Mouse (Mus musculus) midbrain, embryonic 14.5 days (tissue): ENCODE data around the gene Hspa12b. TPM values are rescaled to one million over a fixed set of nuclear protein-coding genes. Genes with fewer than 3 reads are reported as not detected.

Experiments used
- ATAC-seq: fragments of 200-750 bp; cut with Nextera tagmentation; 2 replicates; pipeline ENCODE4 v1.8.0; 2017; ENCODE audit warnings: moderate number of reproducible peaks, moderate library complexity; ENCODE audit not compliant: low FRiP score, low TSS enrichment
- DNase-seq: peaks from one replicate; pipeline ENCODE4 v3.0.0-alpha.2; 2015
- H3K27ac ChIP-seq: fragments of 300-500 bp; sonication (generic); replicated peaks from 2 replicates; pipeline ENCODE4 v1.5.1; 2014; ENCODE audit warnings: mild to moderate bottlenecking, low read depth, low read length, moderate library complexity
- H3K27me3 ChIP-seq: fragments of 300-500 bp; sonication (generic); 2 replicates; pipeline ENCODE4 v1.6.1; 2014; ENCODE audit warnings: low read length, control low read depth, mixed read lengths; ENCODE audit not compliant: control insufficient read depth, insufficient read depth
- H3K36me3 ChIP-seq: fragments of 300-500 bp; sonication (generic); 2 replicates; pipeline ENCODE4 v1.6.1; 2014; ENCODE audit warnings: low read length, control low read depth; ENCODE audit not compliant: control insufficient read depth, insufficient read depth
- H3K4me1 ChIP-seq: fragments of 300-500 bp; sonication (generic); 2 replicates; pipeline ENCODE4 v1.6.1; 2014; ENCODE audit warnings: mild to moderate bottlenecking, antibody characterized with exemption, low read length, control low read depth; ENCODE audit not compliant: control insufficient read depth, insufficient read depth
- H3K4me2 ChIP-seq: fragments of 300-500 bp; sonication (generic); 2 replicates; pipeline ENCODE4 v1.6.1; 2014; ENCODE audit warnings: mild to moderate bottlenecking, low read length, moderate library complexity
- H3K4me3 ChIP-seq: fragments of 300-500 bp; sonication (generic); replicated peaks from 2 replicates; pipeline ENCODE4 v1.5.1; 2014; ENCODE audit warnings: low read depth, low read length
- H3K9ac ChIP-seq: fragments of 300-500 bp; sonication (generic); replicated peaks from 2 replicates; pipeline ENCODE4 v1.6.1; 2014; ENCODE audit warnings: mild to moderate bottlenecking, low read length, moderate library complexity
- H3K9me3 ChIP-seq: fragments of 300-500 bp; sonication (generic); 2 replicates; pipeline ENCODE4 v1.6.1; 2016; ENCODE audit warnings: low read length, control low read depth, mixed read lengths; ENCODE audit not compliant: control insufficient read depth
- WGBS: fragments of 180-500 bp; shearing (Covaris S2); extraction: QIAGEN DNeasy Blood & Tissue Kit; methylation state at CpG from one replicate; pipeline ENCODE4 v1.1.7; 2014; 5-methylcytosine and 5-hydroxymethylcytosine counted together
- polyA plus RNA-seq: library from polyadenylated mRNA; unstranded; fragments of >200 nt; fragmentation: Nextera tagmentation; extraction: Ambion mirVana; gene quantifications from 2 replicates; pipeline ENCODE4 v1.2.1, GENCODE M21; 2014

The Hspa12b gene
- polyA plus RNA-seq, 1 experiment from 2014 or later = 1.7 TPM

DNA sequence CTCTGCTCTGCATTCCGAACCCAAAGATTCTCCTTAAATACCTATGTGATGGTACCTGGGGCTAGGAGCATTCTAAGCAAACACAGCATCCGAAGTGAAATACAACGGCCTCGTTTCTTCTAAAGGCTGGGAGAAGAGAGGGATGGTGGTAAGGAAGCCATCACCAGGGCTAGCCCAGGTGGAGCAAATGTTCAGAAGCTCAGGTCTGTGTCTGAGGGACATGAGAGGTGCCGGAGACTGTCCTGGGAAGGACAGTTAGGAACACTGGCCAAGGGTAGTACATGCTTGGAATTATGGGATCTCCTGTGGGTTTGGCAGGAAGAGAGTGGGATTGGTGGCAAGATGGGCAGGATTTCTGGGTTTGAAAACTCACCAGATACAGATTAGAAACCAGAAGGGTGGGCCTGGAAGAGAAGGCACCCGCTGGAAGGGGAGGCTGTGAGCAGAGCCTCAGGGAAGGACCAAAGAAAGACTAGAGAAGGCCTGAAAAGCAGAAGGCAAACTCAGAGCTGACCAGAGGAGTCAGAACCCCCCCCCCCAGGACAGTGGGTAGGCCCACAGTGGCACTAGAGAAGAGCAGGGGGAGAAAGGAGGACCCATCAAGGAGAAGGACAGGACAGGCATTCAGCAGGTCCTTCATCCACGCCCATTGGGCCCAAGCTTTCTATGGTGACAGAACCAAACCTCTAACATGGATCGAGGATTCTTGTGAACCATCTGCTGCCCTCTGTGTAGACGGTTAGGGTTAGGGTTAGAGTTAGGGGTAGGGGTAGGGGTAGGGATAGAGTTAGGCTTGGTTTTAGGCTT, 1.7 kb upstream of the Hspa12b start:
- Histone ChIP-seq H3K4me3 (no peak overlapping the region), H3K4me1 (peaks cover 10% of the 10 kb centered on the region), H3K27me3 (no peaks in the 10 kb centered on the region), H3K9me3 (no peaks in the 10 kb centered on the region), H3K4me2 (no peak overlapping the region), H3K36me3 (no peaks in the 10 kb centered on the region), H3K27ac (no peak overlapping the region), H3K9ac (no peak overlapping the region)
- no peak for DNase-seq
- 92% methylated on average over 9 of the region's 9 CpGs for WGBS
- ATAC-seq = no peak

DNA sequence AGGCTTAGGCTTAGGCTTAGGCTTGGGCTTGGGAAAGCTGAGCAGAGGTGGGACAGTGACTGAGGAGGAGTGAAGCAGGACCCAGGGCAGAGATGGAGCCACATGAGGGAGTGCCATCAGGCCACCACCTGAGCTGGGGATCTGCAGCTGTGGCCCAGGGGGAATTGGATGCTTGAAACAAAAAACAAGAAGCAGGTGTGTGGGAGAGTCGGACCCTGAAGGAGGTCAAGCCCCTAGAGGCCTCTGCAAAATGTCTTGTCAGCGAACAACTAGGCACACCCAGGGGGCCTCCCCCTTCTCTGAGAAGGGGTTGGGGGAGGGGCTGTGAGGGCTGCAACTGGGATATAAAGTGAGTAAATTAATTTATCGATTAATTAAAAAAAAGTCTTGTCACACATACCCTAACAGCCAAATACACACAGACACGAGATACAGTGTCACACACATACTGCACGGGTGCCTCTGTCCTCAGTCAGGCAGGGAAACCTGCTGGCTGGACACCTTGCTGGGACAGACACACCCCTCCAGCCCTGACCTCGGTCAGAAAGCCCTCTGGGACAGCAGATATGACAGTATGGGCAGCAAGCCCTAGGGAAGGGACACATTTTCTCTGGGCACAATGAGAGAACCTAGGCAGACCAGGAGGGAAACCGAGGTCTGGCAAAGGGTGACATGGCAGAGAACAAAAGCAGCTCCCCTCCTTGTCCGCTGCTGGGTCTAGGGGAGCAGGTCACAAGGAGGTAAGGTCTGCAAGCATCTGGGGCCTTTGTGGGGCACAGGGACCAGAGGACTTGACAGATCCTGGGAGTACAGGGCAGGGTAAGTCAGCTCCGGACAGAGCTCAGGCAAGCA, 890 bp upstream of the Hspa12b start:
- whole genome bisulfite sequencing = 46% methylated on average over 9 of the region's 9 CpGs
- Histone ChIP-seq H3K4me3 (no peak overlapping the region), H3K4me1 (peaks cover 10% of the 10 kb centered on the region), H3K27me3 (no peaks in the 10 kb centered on the region), H3K9me3 (no peaks in the 10 kb centered on the region), H3K36me3 (no peaks in the 10 kb centered on the region), H3K27ac (no peak overlapping the region), H3K9ac (no peak overlapping the region), H3K4me2 (no peak overlapping the region)
- DNase-seq (no peak), ATAC-seq (no peak)

DNA sequence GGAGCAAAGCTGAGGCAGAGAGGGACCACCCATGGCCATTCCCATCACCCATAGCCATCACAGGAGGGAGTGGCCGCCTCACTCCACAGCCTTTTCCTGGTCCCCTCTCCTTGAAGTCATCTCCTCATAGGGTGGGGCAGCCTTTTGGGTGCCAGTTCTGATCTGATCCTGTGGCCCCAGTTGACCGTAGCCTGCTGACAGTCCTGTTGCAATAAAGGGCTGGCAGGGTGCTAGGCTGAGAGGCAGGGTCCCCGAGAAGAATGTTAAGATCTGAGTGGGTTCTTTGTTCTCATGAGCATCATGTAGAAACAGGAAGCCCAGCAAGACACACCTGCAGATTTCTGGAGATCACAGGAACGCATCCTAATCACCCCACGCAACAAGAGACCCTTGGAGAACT, 1.1 kb downstream of the Hspa12b start:
- H3K4me1 ChIP-seq = peaks cover 10% of the 10 kb centered on the region
- H3K36me3 ChIP-seq = no peaks in the 10 kb centered on the region
- H3K4me2 ChIP-seq = peak overlapping the region; percentile 86; the same call in 1 of the 2 replicates
- H3K4me3 ChIP-seq = no peak overlapping the region
- whole genome bisulfite sequencing = 93% methylated on average over 5 of the region's 5 CpGs
- no peak for ATAC-seq
- H3K27me3 ChIP-seq = no peaks in the 10 kb centered on the region
- no peak overlapping the region for H3K9ac ChIP-seq
- H3K27ac ChIP-seq = no peak overlapping the region
- no peaks in the 10 kb centered on the region for H3K9me3 ChIP-seq
- no peak for DNase-seq

DNA sequence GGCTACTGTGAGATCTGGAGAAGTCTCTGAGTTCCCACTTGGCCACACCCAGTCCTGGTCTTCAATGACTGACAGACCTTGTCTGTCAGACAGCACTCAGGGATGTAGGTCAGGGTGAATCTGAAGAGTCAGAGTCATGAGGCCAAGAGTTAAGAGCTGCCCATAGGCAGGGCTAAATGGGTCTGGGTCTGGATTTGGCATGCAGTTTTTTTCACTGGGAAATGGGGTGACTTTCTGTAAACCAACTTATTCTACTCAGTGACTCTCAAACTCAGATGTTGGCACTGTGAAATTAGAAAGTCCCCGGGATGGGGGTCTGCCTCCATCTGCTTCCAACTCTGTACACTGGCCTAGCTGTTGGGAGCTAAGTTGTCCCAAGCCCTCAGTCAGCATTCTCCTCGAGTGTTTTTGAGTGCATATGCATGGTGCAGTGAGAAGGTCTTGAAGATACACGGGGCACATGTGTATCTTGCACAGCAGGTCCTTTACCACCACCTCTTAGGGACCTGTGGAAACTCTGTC, 1.6 kb downstream of the Hspa12b start:
- 87% methylated on average over 3 of the region's 3 CpGs for WGBS
- Histone ChIP-seq H3K4me3 (no peak overlapping the region), H3K4me1 (peaks cover 10% of the 10 kb centered on the region), H3K9me3 (no peaks in the 10 kb centered on the region), H3K4me2 (no peak overlapping the region), H3K9ac (no peak overlapping the region), H3K36me3 (no peaks in the 10 kb centered on the region), H3K27me3 (no peaks in the 10 kb centered on the region), H3K27ac (no peak overlapping the region)
- DNase-seq (no peak), ATAC-seq (no peak)

DNA sequence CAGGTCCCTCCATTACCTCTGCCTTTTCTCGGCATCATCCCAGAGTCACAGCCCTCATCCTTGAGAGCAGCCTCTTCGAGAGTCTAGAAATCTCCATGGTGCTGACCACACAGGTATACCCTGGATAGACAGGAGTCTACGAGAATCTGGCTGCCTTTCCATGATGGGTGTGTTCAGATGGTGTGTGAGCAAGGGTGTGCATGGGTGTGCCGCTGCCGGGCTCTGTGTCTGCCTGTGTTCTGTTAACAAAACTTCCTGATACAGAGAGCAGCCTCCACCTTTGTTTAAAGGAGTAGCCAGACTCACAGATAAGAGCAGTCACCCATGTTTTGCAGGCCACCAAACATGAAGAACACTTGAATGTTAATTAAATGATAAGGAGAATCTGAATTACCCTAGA, 2.8 kb downstream of the Hspa12b start:
- 83% methylated on average over 5 of the region's 5 CpGs for WGBS
- Histone ChIP-seq H3K36me3 (no peaks in the 10 kb centered on the region), H3K27ac (no peak overlapping the region), H3K9me3 (no peaks in the 10 kb centered on the region), H3K27me3 (no peaks in the 10 kb centered on the region), H3K4me2 (no peak overlapping the region), H3K9ac (no peak overlapping the region), H3K4me1 (peaks cover 10% of the 10 kb centered on the region), H3K4me3 (no peak overlapping the region)
- DNase-seq = no peak
- ATAC-seq = no peak

DNA sequence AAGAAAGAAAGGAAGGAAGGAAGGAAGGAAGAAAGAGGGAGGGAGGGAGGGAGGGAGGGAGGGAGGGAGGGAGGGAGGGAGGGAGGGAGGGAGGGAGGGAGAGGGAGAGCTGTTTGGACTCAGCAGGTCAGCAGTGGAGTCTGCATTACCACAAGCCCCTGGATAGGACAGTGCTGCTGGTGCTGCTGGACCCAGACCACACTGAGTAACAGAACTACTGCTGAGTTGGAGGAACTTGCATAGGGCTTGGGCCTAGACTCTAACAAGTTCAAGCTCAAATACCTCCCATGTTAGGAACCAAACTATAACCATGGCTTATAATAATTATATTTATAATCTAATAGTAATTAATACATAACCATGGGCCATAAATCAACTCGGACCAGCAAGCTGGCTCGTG, 3.8 kb downstream of the Hspa12b start:
- H3K4me3 ChIP-seq = no peak overlapping the region
- no peaks in the 10 kb centered on the region for H3K36me3 ChIP-seq
- DNase-seq (no peak), ATAC-seq (no peak)
- no peak overlapping the region for H3K27ac ChIP-seq
- WGBS = 86% methylated on average over 2 of the region's 2 CpGs
- no peaks in the 10 kb centered on the region for H3K9me3 ChIP-seq
- no peak overlapping the region for H3K4me2 ChIP-seq
- H3K9ac ChIP-seq = no peak overlapping the region
- H3K27me3 ChIP-seq = no peaks in the 10 kb centered on the region
- peaks cover 10% of the 10 kb centered on the region for H3K4me1 ChIP-seq

DNA sequence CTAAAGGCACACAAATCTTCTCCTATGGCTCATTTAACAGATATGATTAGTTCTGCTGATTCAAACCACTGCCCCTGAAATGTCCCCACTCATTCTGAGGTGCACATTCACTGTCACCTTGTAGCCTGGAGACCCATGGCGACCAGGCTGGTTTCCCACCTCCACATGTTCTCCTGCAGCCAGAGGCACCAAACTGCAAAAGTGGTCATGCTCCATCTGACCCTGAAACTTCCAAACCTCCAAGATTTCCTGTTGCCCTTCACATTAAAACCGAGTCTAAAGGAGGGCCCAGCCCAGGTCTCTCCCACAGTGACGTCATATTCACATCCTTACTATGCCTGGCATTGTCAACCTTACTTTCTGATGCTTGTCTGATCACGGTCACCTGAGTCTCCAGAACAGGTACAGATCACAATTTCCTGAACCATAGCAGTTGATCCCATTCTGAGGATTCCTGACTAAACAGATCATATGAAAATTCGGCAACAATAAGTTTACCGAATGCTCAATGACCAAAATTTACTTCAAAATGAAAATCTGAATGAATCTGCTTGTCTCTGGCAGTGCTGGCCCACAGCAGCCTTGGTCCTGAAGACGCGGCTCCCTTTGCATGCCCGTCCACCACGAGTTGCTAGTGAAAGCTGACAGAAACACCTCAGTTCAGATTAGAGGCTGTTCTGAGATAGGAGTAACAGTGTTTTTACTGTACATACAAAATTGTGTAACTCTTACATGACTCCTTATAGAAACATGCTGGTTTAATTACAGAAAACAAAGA, 5.2 kb downstream of the Hspa12b start:
- Histone ChIP-seq H3K4me1 (peaks cover 5% of the 10 kb centered on the region), H3K4me2 (no peak overlapping the region), H3K9me3 (no peaks in the 10 kb centered on the region), H3K9ac (no peak overlapping the region), H3K4me3 (no peak overlapping the region), H3K27ac (no peak overlapping the region), H3K27me3 (no peaks in the 10 kb centered on the region), H3K36me3 (no peaks in the 10 kb centered on the region)
- DNase-seq (no peak), ATAC-seq (no peak)
- 89% methylated on average over 10 of the region's 10 CpGs for WGBS

DNA sequence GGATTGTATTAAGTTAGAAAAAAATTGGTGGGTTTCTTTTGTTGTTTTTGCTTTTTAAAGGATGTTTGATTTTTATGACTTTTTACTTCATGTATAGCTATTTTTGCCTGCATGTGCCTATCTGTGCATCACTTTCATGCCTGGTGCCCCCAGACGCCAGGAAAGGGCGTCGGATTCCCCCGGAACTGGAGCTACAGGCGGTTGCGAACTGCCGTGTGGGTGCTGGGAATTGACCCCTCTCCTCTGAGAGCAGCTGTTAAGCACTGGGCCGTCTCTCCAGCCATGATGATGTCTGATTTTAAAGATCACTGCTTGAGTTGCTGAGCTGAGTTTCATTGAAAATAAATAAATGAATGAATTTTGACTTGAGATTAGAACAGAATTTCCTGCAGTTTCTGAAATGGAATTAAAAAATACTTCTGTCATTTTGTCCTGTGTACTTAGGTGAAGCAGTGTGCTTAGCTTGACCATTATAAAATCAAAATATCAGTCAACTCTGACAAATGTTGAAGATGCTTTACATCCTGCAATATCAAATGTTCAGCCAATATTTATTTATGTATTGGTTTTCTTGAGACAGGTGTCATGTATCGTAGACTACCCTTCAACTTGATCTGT, 6.0 kb downstream of the Hspa12b start, which contains the start of gene Gm11037:
Gene Gm11037 (plus strand): TSS at position 568 of the 618 bp plus-strand sequence.
- no peaks in the 10 kb centered on the region for H3K27me3 ChIP-seq
- no peak within 1 kb of the TSS for H3K4me3 ChIP-seq
- H3K27ac ChIP-seq = no peak within 1 kb of the TSS
- no peak within 1 kb of the TSS for H3K9ac ChIP-seq
- no peak for ATAC-seq
- WGBS = 83% methylated on average over 9 of the region's 9 CpGs
- H3K36me3 ChIP-seq = no peaks in the 10 kb centered on the region
- no peak within 1 kb of the TSS for H3K4me2 ChIP-seq
- H3K4me1 ChIP-seq = no peaks in the 10 kb centered on the region
- no peak for DNase-seq
- no peaks in the 10 kb centered on the region for H3K9me3 ChIP-seq
